Mouse (Mus musculus) testis, adult 2 months (tissue): ENCODE measurements around the gene Dock10. TPM values are rescaled to one million over a fixed set of nuclear protein-coding genes. Genes with fewer than 3 reads are reported as not detected.

Experiments
- H3K27ac ChIP-seq: fragments of 200-500 bp; 2 replicates; pipeline ENCODE4 v1.5.1; 2012; ENCODE audit warnings: low read depth, low read length; ENCODE audit not compliant: control insufficient read depth, insufficient read depth
- H3K27me3 ChIP-seq: fragments of 200-500 bp; 2 replicates; pipeline ENCODE4 v1.6.1; 2012; ENCODE audit warnings: mild to moderate bottlenecking, low read length, moderate library complexity; ENCODE audit not compliant: control insufficient read depth, insufficient read depth
- H3K36me3 ChIP-seq: fragments of 200-500 bp; 2 replicates; pipeline ENCODE4 v1.6.1; 2012; ENCODE audit warnings: mild to moderate bottlenecking, low read length; ENCODE audit not compliant: control insufficient read depth, insufficient read depth
- H3K4me1 ChIP-seq: fragments of 200-500 bp; 2 replicates; pipeline ENCODE4 v1.6.1; 2012; ENCODE audit warnings: low read length; ENCODE audit not compliant: control insufficient read depth, insufficient read depth
- H3K4me3 ChIP-seq: fragments of 200-500 bp; 2 replicates; pipeline ENCODE4 v1.5.1; 2012; ENCODE audit warnings: low read depth, mild to moderate bottlenecking, low read length, moderate library complexity, mixed read lengths; ENCODE audit not compliant: control insufficient read depth
- CTCF ChIP-seq: fragments of 200-500 bp; IDR thresholded peaks from 2 replicates; pipeline ENCODE4 v1.5.1; 2012; ENCODE audit warnings: low read depth, mild to moderate bottlenecking, inconsistent platforms, low read length, moderate library complexity; ENCODE audit not compliant: control insufficient read depth, insufficient read depth, insufficient replicate concordance
- POLR2A ChIP-seq: fragments of 200-500 bp; IDR thresholded peaks from 2 replicates; pipeline ENCODE4 v1.6.1; 2012; ENCODE audit warnings: low read depth, mild to moderate bottlenecking, inconsistent platforms, low read length, moderate library complexity; ENCODE audit not compliant: control insufficient read depth
- polyA plus RNA-seq: library from polyadenylated mRNA; depleted of rRNA; stranded (reverse); fragments of >200 nt; gene quantifications from 2 replicates; pipeline ENCODE4 v1.2.3, GENCODE M21; 2012

Gene Dock10
- polyA plus RNA-seq, 1 experiment: 0.19 TPM

GRCm38 (mm10) chr1:80504081-80504480 is 254.2 kb downstream of the Dock10 start:
- Histone ChIP-seq H3K4me3 (no peak overlapping the region), H3K27ac (no peak overlapping the region), H3K27me3 (no peaks in the 10 kb centered on the region), H3K4me1 (no peaks in the 10 kb centered on the region), H3K36me3 (no peaks in the 10 kb centered on the region)
- TF ChIP-seq CTCF: no peak
- no peak for TF ChIP-seq POLR2A

- H3K36me3 ChIP-seq: no peaks in the 10 kb centered on the region
- no peak overlapping the region for H3K4me3 ChIP-seq
- no peak overlapping the region for H3K27ac ChIP-seq
- no peaks in the 10 kb centered on the region for H3K4me1 ChIP-seq
- H3K27me3 ChIP-seq: no peaks in the 10 kb centered on the region
- no peak for TF ChIP-seq CTCF
- no peak for TF ChIP-seq POLR2A
Observed at GRCm38 (mm10) chr1:80502456-80503165, 255.7 kb downstream of the Dock10 start.

- no peak overlapping the region for H3K27ac ChIP-seq
- no peak overlapping the region for H3K4me3 ChIP-seq
- no peaks in the 10 kb centered on the region for H3K36me3 ChIP-seq
- TF ChIP-seq CTCF (no peak), POLR2A (no peak)
- H3K4me1 ChIP-seq: no peaks in the 10 kb centered on the region
- no peaks in the 10 kb centered on the region for H3K27me3 ChIP-seq
Observed at GRCm38 (mm10) chr1:80499264-80499663, 259.1 kb downstream of the Dock10 start.

GRCm38 (mm10) chr1:80496360-80496759 is 262.0 kb downstream of the Dock10 start:
- no peak for TF ChIP-seq POLR2A
- TF ChIP-seq CTCF: no peak
- Histone ChIP-seq H3K4me3 (no peak overlapping the region), H3K27ac (no peak overlapping the region), H3K4me1 (no peaks in the 10 kb centered on the region), H3K27me3 (no peaks in the 10 kb centered on the region), H3K36me3 (no peaks in the 10 kb centered on the region)

GRCm38 (mm10) chr1:80483419-80483818 is 274.9 kb downstream of the Dock10 start:
- Histone ChIP-seq H3K4me3 (no peak overlapping the region), H3K27me3 (no peaks in the 10 kb centered on the region), H3K27ac (no peak overlapping the region), H3K36me3 (no peaks in the 10 kb centered on the region), H3K4me1 (no peaks in the 10 kb centered on the region)
- no peak for TF ChIP-seq CTCF

GRCm38 (mm10) chr1:80474942-80475341 is 283.4 kb downstream of the Dock10 start:
- TF ChIP-seq POLR2A (no peak), CTCF (no peak)
- Histone ChIP-seq H3K27ac (no peak overlapping the region), H3K4me3 (no peak overlapping the region), H3K36me3 (no peaks in the 10 kb centered on the region), H3K27me3 (no peaks in the 10 kb centered on the region), H3K4me1 (no peaks in the 10 kb centered on the region)

GRCm38 (mm10) chr1:80472395-80472794 is 285.9 kb downstream of the Dock10 start:
- Histone ChIP-seq H3K4me1 (no peaks in the 10 kb centered on the region), H3K27me3 (no peaks in the 10 kb centered on the region), H3K4me3 (no peak overlapping the region), H3K36me3 (no peaks in the 10 kb centered on the region), H3K27ac (no peak overlapping the region)
- no peak for TF ChIP-seq POLR2A
- TF ChIP-seq CTCF: no peak
